Mouse (Mus musculus) CH12.LX (cell line): ENCODE data around the gene Tmem209.

Experiments used
- CTCF ChIP-seq, 2 experiments: IDR thresholded peaks in 1 of 2; conservative IDR thresholded peaks in 1 of 2; 2 replicates each; pipeline ENCODE4 v1.5.1; 2011 to 2012; ENCODE audit warnings: low read depth in 2 of 2, low read length in 2 of 2, improper control_type of control experiment in 1 of 2, inconsistent platforms in 1 of 2, mild to moderate bottlenecking in 1 of 2, moderate library complexity in 1 of 2
- EP300 ChIP-seq: IDR thresholded peaks from 2 replicates; pipeline ENCODE4 v1.6.1; 2011; ENCODE audit warnings: low read length, improper control_type of control experiment
- HCFC1 ChIP-seq: IDR thresholded peaks from 2 replicates; pipeline ENCODE4 v1.6.1; 2012; ENCODE audit warnings: low read depth, mild to moderate bottlenecking, inconsistent platforms, low read length, improper control_type of control experiment
- MAX ChIP-seq: IDR thresholded peaks from 2 replicates; pipeline ENCODE4 v1.6.1; 2011; ENCODE audit warnings: low read length, improper control_type of control experiment
- MEF2A ChIP-seq: IDR thresholded peaks from 2 replicates; pipeline ENCODE4 v1.6.1; 2014; ENCODE audit warnings: low read depth, mild to moderate bottlenecking, inconsistent platforms, low read length, improper control_type of control experiment, borderline replicate concordance
- MXI1 ChIP-seq: IDR thresholded peaks from 2 replicates; pipeline ENCODE4 v1.6.1; 2011; ENCODE audit warnings: mild to moderate bottlenecking, low read depth, low read length, improper control_type of control experiment
- POLR2A ChIP-seq: IDR thresholded peaks from 2 replicates; pipeline ENCODE4 v1.6.1; 2011; ENCODE audit warnings: low read depth, mild to moderate bottlenecking, improper control_type of control experiment, low read length

- TF ChIP-seq POLR2A (no peak), CTCF (conservative IDR thresholded peaks at IDR 0.05 in 1 of 2, IDR thresholded peaks at IDR 0.05 in 1 of 2; ENCODE audit: low read depth in 2 of 2, low read length in 2 of 2) (no peak), MEF2A (no peak), MAX (no peak), MXI1 (no peak), EP300 (no peak), HCFC1 (no peak)
Measured at GRCm38 (mm10) chr6:30477784-30478183, 31.8 kb downstream of the Tmem209 start.
